Mouse (Mus musculus) embryonic facial prominence, embryonic 15.5 days (tissue): ENCODE measurements at regions not wholly inside any gene's neighbourhood (a gene's known extent, or its start where the extent isn't known, plus 50 kb on each side); places are given as distances from the start of the nearest gene placed in this dataset.

Experiments used
- ATAC-seq: fragments of 200-750 bp; cut with Nextera tagmentation; 2 replicates; pipeline ENCODE4 v1.8.0; 2017; ENCODE audit warnings: low read depth, moderate TSS enrichment; ENCODE audit not compliant: insufficient number of reproducible peaks, low FRiP score, low TSS enrichment
- H3K27ac ChIP-seq: fragments of 300-500 bp; sonication (generic); replicated peaks from 2 replicates; pipeline ENCODE4 v1.5.1; 2015; ENCODE audit warnings: mild to moderate bottlenecking, inconsistent platforms
- H3K27me3 ChIP-seq: fragments of 300-500 bp; sonication (generic); 2 replicates; pipeline ENCODE4 v1.6.1; 2015; ENCODE audit warnings: inconsistent platforms
- H3K36me3 ChIP-seq: fragments of 300-500 bp; sonication (generic); 2 replicates; pipeline ENCODE4 v1.6.1; 2015; ENCODE audit warnings: mild to moderate bottlenecking, inconsistent platforms
- H3K4me1 ChIP-seq: fragments of 300-500 bp; sonication (generic); 2 replicates; pipeline ENCODE4 v1.6.1; 2015; ENCODE audit warnings: inconsistent platforms
- H3K4me2 ChIP-seq: fragments of 300-500 bp; sonication (generic); replicated peaks from 2 replicates; pipeline ENCODE4 v1.6.1; 2015; ENCODE audit warnings: mild to moderate bottlenecking, inconsistent platforms
- H3K4me3 ChIP-seq: fragments of 300-500 bp; sonication (generic); replicated peaks from 2 replicates; pipeline ENCODE4 v1.5.1; 2015; ENCODE audit warnings: mild to moderate bottlenecking, inconsistent platforms
- H3K9ac ChIP-seq: fragments of 300-500 bp; sonication (generic); 2 replicates; pipeline ENCODE4 v1.6.1; 2015; ENCODE audit warnings: inconsistent platforms
- H3K9me3 ChIP-seq: fragments of 300-500 bp; sonication (generic); replicated peaks from 2 replicates; pipeline ENCODE4 v1.6.1; 2016; ENCODE audit warnings: inconsistent platforms
- WGBS: fragments of 180-500 bp; shearing (Covaris S2); methylation state at CpG from one replicate; pipeline ENCODE4 v1.1.7; 2015; 5-methylcytosine and 5-hydroxymethylcytosine counted together

DNA sequence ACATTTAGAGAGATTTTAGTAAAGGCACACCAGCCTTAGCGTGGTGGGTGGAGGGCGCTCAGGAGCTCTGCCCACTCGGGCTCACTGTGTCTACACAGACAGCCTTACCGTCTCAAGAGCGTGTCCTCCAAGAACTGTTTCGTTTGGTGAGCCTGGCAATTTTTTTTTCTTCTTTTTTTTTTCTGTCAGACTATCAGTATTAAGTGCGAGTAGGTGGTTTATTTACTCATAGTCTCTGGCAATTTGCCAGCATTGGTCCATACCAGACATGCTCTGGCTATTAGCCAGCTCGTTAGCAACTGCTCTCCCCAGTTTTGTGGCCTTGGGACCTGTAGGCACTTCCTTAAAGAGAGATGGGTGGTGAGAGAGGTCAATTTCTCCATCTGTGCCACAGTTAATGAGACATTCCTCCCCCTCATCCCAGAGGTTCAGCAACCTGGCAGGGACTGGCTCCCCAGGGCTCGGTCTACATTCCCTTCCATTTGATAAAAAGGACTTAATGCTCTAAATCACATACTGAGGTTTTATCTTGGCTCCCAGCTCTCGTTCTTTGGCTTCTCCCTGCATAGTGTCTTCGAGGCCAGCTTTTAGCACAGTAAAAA lies 192.9 kb upstream of the Hs6st1 start:
- Histone ChIP-seq H3K4me3 (no peak overlapping the region), H3K9me3 (no peaks in the 10 kb centered on the region), H3K27ac (no peak overlapping the region), H3K36me3 (no peaks in the 10 kb centered on the region), H3K4me2 (no peak overlapping the region), H3K9ac (no peak overlapping the region), H3K27me3 (no peaks in the 10 kb centered on the region), H3K4me1 (peaks cover 15% of the 10 kb centered on the region)
- 60% methylated on average over 11 of the region's 11 CpGs for WGBS
- ATAC-seq, result no peak

GRCm38 (mm10) chr1:35878426-35878825 lies 189.8 kb upstream of the Hs6st1 start:
- WGBS, result 81% methylated on average over 4 of the region's 4 CpGs
- Histone ChIP-seq H3K36me3 (no peaks in the 10 kb centered on the region), H3K9ac (no peak overlapping the region), H3K27ac (no peak overlapping the region), H3K4me3 (no peak overlapping the region), H3K4me2 (no peak overlapping the region), H3K27me3 (no peaks in the 10 kb centered on the region), H3K4me1 (peaks cover 15% of the 10 kb centered on the region), H3K9me3 (no peaks in the 10 kb centered on the region)
- no peak for ATAC-seq

- 50% methylated on average over 11 of the region's 11 CpGs for WGBS
- Histone ChIP-seq H3K27ac (peak overlapping the region; percentile 36; the same call in 1 of the 2 replicates), H3K4me2 (no peak overlapping the region), H3K27me3 (no peaks in the 10 kb centered on the region), H3K9me3 (no peaks in the 10 kb centered on the region), H3K36me3 (no peaks in the 10 kb centered on the region), H3K4me3 (no peak overlapping the region), H3K4me1 (peaks cover 15% of the 10 kb centered on the region), H3K9ac (no peak overlapping the region)
- ATAC-seq, result peak; percentile 69
Measured at GRCm38 (mm10) chr1:35879388-35880093, 188.7 kb upstream of the Hs6st1 start.

DNA sequence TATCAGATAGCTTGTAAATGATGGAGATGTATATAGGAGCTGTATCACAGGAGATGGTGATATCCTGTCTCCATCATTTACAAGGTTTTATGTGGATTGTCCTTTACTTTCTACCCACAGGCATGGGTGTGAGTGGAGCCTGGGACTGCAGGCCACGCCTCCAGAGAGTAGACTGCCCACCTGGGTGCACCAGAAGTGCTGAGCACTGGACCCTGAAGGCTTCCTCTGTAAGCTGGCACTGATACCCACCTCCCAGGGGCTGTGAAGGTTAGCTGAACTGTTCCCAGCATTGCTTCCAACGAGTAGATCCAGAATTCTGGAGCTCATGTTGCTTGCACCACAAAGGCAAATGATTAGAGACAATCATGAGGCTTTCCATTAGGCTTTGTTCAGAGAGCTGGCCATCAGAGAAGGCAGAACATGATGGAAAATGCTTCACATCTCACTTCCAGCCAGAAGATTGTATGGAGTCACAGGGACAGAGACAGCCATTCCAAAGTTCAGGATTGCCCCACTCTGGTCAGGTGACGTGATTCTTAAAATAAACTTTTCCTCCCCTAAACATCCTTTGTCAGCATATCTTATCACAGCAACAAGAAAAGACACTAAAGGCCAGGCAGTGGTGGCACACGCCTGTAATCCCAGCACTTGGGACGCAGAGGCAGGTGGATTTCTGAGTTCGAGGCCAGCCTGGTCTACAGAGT lies 187.5 kb upstream of the Hs6st1 start:
- H3K9ac ChIP-seq, result no peak overlapping the region
- no peaks in the 10 kb centered on the region for H3K36me3 ChIP-seq
- no peak overlapping the region for H3K4me3 ChIP-seq
- H3K27ac ChIP-seq, result no peak overlapping the region
- H3K27me3 ChIP-seq, result no peaks in the 10 kb centered on the region
- no peaks in the 10 kb centered on the region for H3K9me3 ChIP-seq
- no peak overlapping the region for H3K4me2 ChIP-seq
- no peak for ATAC-seq
- peaks cover 8% of the 10 kb centered on the region for H3K4me1 ChIP-seq
- 86% methylated on average over 6 of the region's 6 CpGs for WGBS

GRCm38 (mm10) chr1:35881521-35881920 lies 186.7 kb upstream of the Hs6st1 start:
- H3K27me3 ChIP-seq, result no peaks in the 10 kb centered on the region
- H3K4me3 ChIP-seq, result no peak overlapping the region
- no peaks in the 10 kb centered on the region for H3K9me3 ChIP-seq
- H3K27ac ChIP-seq, result no peak overlapping the region
- 0 out of 2 replicates have a peak, but pooled peaks cover 4% of the 10 kb centered on the region for H3K4me1 ChIP-seq
- no peak for ATAC-seq
- 66% methylated on average over 4 of the region's 4 CpGs for WGBS
- no peaks in the 10 kb centered on the region for H3K36me3 ChIP-seq
- H3K4me2 ChIP-seq, result no peak overlapping the region
- no peak overlapping the region for H3K9ac ChIP-seq

DNA sequence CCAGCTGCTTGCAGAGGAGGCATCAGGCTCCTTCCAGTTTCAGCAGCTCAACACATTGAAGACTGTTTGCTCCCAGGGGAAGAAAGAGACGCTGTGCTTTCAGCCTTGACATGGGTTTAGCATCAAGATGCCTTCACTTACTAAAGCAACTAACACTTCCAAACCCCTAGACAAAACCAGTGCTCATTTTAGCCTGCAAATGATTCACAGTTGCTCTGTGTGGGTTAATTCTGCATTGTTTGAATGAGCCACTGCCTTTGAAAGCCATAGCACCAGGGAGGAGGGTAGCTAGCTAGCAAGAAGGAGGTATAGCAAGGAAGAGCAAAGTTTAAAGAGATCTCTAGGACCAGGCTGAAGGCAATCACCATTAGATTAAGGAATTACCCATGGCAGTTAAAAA lies 186.1 kb upstream of the Hs6st1 start:
- Histone ChIP-seq H3K36me3 (no peaks in the 10 kb centered on the region), H3K4me2 (no peak overlapping the region), H3K9ac (no peak overlapping the region), H3K9me3 (no peaks in the 10 kb centered on the region), H3K4me1 (0 out of 2 replicates have a peak, but pooled peaks cover 4% of the 10 kb centered on the region), H3K4me3 (no peak overlapping the region), H3K27ac (no peak overlapping the region), H3K27me3 (no peaks in the 10 kb centered on the region)
- no peak for ATAC-seq
- 55% methylated on average over 1 of the region's 1 CpGs for WGBS

- H3K4me3 ChIP-seq, result no peak overlapping the region
- H3K27ac ChIP-seq, result no peak overlapping the region
- 61% methylated on average over 19 of the region's 19 CpGs for WGBS
- H3K9ac ChIP-seq, result no peak overlapping the region
- ATAC-seq, result no peak
- no peaks in the 10 kb centered on the region for H3K9me3 ChIP-seq
- H3K27me3 ChIP-seq, result no peaks in the 10 kb centered on the region
- no peaks in the 10 kb centered on the region for H3K36me3 ChIP-seq
- H3K4me2 ChIP-seq, result no peak overlapping the region
- H3K4me1 ChIP-seq, result no peaks in the 10 kb centered on the region
Measured at GRCm38 (mm10) chr1:35889731-35890499, 178.3 kb upstream of the Hs6st1 start.

DNA sequence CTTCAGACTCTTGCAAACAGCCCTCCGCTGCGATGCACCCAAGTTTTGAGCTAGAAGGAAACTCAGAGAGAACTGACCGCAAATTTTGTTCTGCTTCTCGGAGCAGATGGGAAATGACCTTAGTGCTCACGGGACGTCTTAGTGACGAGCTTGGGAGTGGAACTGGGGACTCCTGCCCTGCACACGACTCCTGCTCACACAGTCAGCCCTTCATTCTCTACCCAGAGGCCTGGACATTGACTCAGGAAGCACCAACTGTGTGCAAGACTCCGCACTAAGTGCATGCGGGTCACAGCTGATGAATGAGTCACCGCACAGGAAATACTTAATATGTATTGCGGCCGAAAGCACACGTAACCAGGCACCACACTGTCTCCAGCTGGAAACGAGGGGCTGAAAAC lies 177.7 kb upstream of the Hs6st1 start:
- Histone ChIP-seq H3K4me2 (no peak overlapping the region), H3K4me3 (no peak overlapping the region), H3K27me3 (no peaks in the 10 kb centered on the region), H3K27ac (no peak overlapping the region), H3K4me1 (no peaks in the 10 kb centered on the region), H3K9me3 (0 out of 2 replicates have a peak, but pooled peaks cover under 1% of the 10 kb centered on the region), H3K36me3 (no peaks in the 10 kb centered on the region), H3K9ac (no peak overlapping the region)
- 77% methylated on average over 15 of the region's 15 CpGs for WGBS
- ATAC-seq, result no peak

- no peak for ATAC-seq
- no peak overlapping the region for H3K9ac ChIP-seq
- no peaks in the 10 kb centered on the region for H3K4me1 ChIP-seq
- WGBS, result 62% methylated on average over 1 of the region's 1 CpGs
- no peak overlapping the region for H3K27ac ChIP-seq
- H3K4me2 ChIP-seq, result no peak overlapping the region
- no peaks in the 10 kb centered on the region for H3K36me3 ChIP-seq
- no peaks in the 10 kb centered on the region for H3K27me3 ChIP-seq
- no peak overlapping the region for H3K4me3 ChIP-seq
- 0 out of 2 replicates have a peak, but pooled peaks cover 4% of the 10 kb centered on the region for H3K9me3 ChIP-seq
Measured at GRCm38 (mm10) chr1:35899536-35899935, 168.7 kb upstream of the Hs6st1 start.

- no peaks in the 10 kb centered on the region for H3K4me1 ChIP-seq
- no peaks in the 10 kb centered on the region for H3K27me3 ChIP-seq
- no peak for ATAC-seq
- WGBS, result 89% methylated on average over 9 of the region's 9 CpGs
- no peak overlapping the region for H3K9ac ChIP-seq
- H3K36me3 ChIP-seq, result no peaks in the 10 kb centered on the region
- H3K4me2 ChIP-seq, result no peak overlapping the region
- no peak overlapping the region for H3K4me3 ChIP-seq
- no peak overlapping the region for H3K27ac ChIP-seq
- H3K9me3 ChIP-seq, result no peaks in the 10 kb centered on the region
Measured at GRCm38 (mm10) chr1:35904001-35904547, 164.1 kb upstream of the Hs6st1 start.

DNA sequence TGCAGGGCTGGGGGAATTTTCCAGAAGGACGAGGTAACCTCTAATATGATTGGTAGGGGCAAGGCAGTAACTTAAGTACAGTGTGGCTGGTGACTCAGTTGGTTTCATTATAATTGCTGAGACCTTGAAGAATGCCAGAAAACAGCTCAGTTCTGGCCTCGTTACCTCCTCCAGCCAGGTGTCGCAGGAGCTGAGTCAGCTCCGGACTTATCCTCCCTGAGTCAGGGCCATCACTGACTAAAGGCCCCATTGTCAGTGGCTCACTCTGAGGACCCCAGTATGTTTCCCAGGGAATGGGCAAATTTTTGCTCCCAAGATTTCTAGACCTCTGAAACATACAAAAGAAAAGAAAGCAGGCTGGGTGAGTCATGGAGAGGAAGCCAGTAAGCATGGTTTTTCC lies 154.6 kb upstream of the Hs6st1 start:
- H3K27me3 ChIP-seq, result no peaks in the 10 kb centered on the region
- ATAC-seq, result no peak
- no peaks in the 10 kb centered on the region for H3K36me3 ChIP-seq
- H3K4me2 ChIP-seq, result no peak overlapping the region
- H3K4me3 ChIP-seq, result no peak overlapping the region
- no peaks in the 10 kb centered on the region for H3K9me3 ChIP-seq
- no peak overlapping the region for H3K27ac ChIP-seq
- no peak overlapping the region for H3K9ac ChIP-seq
- WGBS, result 74% methylated on average over 4 of the region's 4 CpGs
- H3K4me1 ChIP-seq, result no peaks in the 10 kb centered on the region
